Mouse (Mus musculus): Measurements from ENCODE around the gene Dcp1a.

The Dcp1a gene

DNA sequence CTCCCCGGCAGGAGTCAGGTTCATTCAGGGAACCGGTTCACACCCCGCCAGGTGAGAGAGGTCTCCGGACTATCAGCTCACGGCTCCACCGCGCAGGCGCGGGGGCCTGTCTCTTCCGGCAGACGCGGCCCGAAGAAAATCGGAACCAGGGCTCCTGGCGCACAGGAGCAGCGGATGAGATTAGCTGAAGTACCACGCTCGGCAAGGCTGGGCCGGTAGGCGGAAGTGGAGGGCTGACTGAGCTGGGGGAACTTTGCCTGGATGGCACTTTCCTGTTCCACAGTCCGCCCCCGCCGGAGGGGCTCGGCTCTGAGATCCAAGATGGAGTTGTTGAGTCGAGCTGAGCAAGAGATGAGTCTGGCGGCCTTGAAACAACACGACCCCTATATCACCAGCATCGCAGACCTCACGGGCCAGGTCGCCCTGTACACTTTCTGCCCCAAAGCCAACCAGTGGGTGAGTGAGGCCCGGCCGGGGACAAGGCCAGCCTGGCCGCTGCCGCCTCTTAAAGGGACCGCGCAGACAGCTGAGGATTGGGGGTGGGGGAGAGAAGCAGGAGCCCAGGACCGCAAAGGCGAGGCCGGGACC is at the start of gene Dcp1a:
Gene Dcp1a (plus strand): TSS at position 175 of the 588 bp plus-strand sequence.
- in situ Hi-C loops (cut with MboI) = no loop called here

DNA sequence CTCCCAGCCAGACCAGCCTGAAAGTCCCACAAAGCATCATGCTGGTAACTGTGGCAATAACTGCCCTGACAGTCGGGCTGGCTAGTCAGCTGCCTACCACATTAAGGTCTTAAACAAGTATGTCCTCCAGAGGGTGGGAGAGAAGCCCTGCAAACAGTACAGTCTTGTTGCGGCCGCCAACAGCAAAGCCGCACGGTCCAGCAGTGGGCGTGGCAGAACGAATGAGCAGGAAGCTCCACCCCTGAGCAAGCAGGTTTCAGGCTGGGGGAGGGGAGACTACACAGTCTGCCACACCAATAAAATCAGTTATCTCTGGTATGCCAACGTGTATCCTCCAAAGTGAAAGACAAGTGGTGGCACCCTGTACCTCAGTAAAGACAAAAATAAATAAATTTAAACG is 49.7 kb upstream of the Dcp1a start:
- in situ Hi-C loops (cut with MboI) = no loop called here

DNA sequence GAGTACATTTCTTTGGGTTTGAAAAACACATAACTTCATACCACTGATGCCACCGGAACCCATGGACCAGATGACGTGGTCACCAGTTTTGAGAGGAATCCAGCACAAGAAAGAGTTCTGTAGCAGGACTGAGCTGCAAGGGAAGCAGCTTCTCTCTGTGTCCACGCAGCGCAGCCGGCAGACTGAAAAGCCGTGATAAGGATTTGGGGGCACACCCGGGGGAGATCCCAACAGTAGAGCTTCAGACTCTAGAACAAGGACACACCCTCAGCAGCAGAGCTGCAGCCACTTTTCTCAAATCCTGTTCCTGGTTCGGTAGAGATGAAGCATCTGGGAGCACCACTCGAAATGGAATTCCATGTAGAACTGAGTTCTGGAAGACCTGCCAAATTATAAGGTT is 49.3 kb upstream of the Dcp1a start:
- in situ Hi-C loops (cut with MboI) = no loop called here

DNA sequence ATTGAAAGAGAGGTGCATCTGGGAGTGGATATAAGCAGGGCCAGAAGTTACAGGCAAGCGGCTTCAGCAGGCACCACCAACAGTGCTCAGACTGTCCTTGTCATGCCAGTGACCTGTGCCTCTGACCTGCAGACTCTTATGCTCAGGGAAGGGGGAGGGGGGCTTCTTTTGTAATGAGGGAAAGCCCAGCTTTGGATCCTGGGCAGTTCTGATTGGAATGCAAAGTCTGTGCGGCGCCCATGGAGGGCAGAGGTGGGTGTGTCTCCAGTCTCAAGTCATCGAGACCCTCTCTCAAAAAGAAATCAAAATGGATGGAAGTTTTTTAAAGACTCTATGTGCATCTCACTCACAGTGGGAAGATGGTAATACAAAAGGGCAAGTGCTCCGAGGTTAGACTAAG is 48.9 kb upstream of the Dcp1a start:
- in situ Hi-C loops (cut with MboI) = no loop called here

DNA sequence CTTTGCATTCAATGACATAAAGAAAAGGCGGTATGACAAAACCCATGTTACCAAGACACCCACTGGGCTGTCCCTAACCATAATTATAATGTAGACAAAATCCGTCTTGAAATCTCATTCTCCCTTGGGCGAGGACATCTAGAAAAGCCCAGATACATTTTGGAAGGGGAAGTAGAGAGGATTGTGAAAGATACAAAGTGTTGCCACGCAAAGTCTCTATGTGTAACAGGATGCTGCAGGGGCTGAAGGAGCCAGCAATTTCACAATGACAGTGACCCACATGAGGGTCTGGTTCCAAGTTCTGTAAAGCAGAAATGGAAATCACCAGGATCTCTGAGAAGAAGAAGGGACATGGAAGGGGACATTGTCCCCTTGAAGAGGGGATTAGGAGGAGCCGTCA is 44.0 kb upstream of the Dcp1a start:
- in situ Hi-C loops (cut with MboI) = no loop called here

DNA sequence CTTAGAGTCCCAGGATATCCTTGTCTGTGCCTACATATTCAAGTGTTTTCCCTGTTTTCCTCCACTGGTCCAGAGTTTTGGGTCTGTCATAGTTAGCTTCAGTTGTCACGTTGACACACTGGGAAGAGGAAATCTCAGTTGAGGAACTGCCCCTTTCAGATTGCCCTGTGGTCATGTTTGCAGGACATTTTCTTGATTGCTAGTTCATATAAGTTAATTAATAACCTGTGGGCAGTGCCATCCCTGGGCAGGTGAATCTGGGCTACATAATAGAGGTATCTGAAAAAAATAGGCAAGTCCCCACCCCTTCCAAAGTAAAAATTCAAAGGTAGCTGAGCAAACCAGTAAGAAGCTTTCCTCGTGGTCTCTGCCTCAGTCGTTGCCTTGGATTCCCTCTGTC is 39.4 kb upstream of the Dcp1a start:
- in situ Hi-C loops (cut with MboI) = no loop called here

DNA sequence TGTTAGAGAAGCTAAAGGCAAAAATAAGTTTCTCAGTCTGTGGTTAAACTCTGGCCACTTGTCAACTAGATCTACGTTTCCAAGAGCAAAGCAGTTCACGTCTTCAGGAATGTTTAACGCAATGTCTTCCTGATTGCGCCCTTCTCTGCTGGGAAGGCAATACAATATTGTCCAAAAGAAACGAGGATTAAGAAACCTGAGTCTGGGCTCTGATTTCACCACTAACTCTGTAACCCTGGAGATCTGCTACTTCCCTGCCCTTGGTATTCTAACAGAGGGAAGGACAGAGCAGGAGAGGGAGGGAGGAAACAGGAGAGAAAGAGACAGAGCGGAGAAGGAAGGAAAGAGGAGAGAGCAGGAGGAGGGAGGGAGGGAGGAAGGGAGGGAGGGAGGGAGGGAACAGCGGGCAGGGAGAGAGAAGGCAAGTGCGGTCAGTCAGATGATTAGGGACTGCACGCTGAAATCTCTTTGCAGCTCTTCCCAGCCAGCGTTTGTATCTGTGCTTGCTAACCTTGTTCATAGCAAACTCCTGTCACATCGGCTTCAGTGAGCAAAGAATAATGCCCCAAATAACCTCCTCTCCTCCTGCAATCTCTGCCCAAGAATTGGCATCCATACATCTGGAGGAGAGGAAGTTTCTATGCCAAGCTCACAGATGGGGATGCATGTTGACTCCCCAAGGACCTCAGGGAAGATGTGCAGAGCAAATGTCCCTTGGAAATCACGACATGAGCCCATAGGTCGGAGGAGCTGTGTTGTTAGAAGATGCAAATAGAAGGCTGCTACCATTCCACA is 23.3 kb upstream of the Dcp1a start:
- in situ Hi-C loops (cut with MboI) = loop anchor here (10.0 kb wide), 1 partner anchor 311 kb away; no protein-coding TSS in a partner anchor

DNA sequence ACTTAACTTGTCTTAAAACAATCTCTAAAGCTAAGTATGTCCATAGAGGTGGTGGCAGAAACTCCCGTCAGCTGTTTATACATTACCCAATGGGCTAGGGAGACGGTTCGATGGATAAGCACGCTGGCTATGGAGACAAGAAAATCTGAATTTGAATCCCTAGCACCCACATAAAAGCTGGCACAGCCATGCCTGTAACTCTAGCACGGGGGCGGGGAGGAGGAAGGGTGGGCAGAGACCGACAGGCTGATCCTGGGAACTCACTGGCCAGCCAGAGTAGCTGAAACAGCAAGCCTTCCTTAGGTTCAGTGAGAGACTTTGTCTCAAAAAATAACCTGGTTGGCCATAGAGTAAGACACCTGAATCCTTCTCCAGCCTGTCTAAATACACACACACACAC is 21.9 kb upstream of the Dcp1a start:
- in situ Hi-C loops (cut with MboI) = loop anchor here (10.0 kb wide), 1 partner anchor 313 kb away; no protein-coding TSS in a partner anchor

DNA sequence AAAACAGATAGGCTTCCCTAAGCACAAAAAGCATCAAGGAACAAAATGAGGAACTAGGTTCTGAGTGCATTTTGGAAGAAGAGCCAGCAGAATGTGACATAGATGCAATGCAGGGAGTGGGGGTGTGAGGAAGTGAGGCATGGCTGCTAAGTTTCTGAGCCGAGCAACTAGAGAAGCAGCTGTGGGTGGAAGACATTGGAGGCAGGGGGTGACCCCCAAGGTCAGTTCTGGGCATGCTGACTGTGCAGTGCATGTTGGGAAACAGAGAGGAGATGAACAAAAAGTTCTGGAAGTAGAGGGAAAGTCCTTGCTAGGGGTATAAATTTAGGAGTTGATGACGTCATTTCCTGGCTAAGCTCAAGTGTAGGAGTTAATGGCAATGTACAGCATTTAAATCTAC is 21.4 kb upstream of the Dcp1a start:
- in situ Hi-C loops (cut with MboI) = loop anchor here (10.0 kb wide), 1 partner anchor 313 kb away; no protein-coding TSS in a partner anchor

DNA sequence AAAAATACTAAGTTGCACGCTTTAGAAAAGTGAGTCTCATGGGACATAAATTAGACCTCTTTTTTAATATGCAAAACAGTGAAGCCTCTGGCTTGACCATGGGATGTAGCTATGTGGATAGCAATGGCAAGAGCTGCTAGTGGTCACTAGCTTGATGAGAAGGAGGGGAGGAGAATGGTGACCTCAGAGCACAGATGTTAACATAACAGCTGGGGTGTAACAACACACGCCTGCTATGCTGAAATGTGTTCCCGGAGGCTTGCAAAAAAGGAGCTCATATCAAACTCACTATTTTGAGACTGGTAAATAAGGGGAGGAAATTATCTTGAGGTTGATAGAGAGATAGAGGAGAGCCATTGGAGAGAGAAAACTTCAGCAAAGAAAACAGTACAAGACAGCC is 20.5 kb upstream of the Dcp1a start:
- in situ Hi-C loops (cut with MboI) = loop anchor here (10.0 kb wide), 1 partner anchor 314 kb away; no protein-coding TSS in a partner anchor

DNA sequence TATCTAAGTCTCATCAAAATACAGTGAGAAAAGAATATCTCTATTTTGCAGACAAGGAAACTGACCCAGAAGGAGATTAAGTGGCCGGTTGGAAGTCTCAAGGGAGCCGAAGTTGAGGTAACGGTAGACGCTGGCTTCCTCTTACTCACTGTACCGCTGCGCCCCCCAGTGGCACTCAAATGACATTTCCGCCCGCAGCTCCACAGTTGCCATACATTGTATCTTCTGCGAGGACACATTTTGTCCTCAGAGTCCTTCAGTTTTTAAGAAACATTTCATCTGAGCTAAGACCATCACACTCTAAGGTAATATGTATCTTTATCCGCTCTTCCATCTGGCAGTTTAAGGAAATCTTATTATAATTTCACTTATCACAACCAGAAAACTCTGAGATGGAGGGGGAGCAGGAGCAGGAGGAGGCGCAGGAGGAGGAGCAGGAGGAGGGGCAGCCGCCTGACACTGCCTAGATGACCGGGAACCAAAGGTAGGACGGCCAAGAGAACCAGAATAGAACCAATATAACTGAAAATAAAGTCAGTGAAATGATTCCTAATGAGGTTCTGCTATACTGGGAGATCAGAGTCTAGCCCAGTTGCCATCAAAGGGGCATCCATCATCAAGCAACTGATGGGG is 19.3 kb upstream of the Dcp1a start:
- in situ Hi-C loops (cut with MboI) = loop anchor here (10.0 kb wide), 1 partner anchor 315 kb away; no protein-coding TSS in a partner anchor

DNA sequence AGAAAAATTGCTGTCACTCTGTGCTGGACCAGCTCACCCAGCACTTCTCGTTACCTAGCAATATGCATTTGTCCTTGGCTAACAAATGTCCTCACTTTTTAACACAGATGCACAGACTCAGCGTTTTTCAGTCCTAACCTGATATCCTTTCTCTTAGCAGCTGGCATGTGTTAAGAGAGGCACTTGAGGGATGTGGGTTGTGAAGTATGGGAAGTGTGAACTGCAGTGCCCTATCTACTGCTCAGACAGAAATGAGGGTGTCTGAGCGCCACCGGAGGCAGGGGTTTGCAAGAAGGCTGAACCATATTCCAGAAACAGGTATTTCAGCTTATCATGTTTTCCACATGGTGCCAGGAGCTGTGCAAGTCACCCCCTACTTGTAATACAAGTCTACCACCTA is 16.0 kb upstream of the Dcp1a start:
- in situ Hi-C loops (cut with MboI) = no loop called here

DNA sequence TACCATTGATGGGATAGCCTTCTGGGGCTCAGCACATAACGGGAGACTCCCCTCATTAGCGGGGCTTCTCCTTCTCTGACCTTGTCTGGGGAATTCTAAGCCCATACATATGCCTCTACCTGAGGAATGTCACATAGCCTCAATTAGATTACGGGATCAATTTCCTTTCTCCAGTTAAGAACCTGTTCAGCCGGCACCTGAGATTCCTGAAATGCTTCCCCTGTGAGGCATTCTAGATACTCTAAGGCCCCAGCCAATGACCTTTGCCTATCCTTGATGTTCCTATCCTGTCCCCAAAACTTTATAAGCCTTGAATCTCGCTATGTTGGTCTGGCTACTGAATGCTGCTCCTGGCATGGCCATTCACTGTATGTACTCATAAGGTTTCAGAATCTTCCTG is 5.7 kb upstream of the Dcp1a start:
- in situ Hi-C loops (cut with MboI) = no loop called here

DNA sequence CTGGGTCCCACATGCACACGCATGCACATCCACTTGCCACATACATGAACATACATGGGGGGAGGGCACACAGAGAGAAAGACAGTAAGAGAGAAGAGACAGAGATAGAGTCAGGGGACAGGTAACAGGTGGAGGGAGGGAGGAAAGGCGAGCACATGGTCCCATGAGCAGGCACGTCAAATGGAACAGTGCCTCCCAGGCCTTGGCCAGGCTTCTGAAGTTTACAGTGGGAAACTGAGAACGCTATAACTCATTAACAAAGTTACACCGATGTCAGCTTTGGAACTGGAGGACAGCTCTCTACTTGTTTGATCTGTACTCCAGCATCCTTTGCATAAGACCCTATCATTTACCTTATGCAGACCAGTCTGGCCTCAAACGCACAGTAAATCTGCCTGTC is 4.9 kb upstream of the Dcp1a start:
- in situ Hi-C loops (cut with MboI) = no loop called here

DNA sequence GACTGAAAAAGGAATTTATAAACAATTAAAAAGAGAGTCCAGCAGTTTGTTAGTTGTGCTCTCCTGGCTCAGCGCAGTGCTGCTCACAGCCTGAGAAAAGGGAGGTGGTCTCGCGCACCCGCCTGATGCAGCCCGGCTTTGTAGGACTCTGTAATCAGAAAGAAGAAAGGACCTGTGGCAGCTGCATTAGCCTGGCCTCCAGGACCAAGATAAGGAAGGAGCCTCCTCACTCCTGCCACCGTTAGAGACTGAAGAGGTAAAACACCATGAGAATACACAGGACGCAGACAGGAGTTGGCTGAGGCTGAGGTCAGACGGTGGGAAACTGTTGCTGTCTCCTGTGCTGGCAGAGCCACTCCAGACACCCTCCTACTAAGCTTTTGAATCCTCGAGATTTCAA is 12.0 kb downstream of the Dcp1a start, which contains the start of gene Cacna1d:
Gene Cacna1d (minus strand): TSS at position 114 of the 400 bp plus-strand sequence.
- in situ Hi-C loops (cut with MboI) = no loop called here

DNA sequence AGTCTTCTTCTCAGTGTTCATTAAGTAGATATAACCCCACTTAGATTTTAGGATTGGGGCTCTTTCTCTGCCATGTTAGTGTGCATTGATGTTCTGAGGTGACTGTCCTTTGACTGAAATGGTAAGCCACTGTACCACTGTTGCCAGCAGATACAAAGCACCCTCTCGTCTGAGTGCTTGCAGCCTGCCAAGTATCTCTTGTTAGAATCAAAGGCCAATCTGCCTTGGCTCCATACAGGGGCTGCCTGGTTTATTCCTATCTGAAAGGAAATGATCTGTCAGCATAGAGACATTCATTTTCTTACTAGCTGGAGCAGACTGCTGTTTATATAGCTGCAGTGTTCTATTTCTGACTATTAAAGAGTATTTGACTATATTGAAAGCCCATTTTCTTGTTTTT is 13.9 kb downstream of the Dcp1a start:
- in situ Hi-C loops (cut with MboI) = no loop called here

DNA sequence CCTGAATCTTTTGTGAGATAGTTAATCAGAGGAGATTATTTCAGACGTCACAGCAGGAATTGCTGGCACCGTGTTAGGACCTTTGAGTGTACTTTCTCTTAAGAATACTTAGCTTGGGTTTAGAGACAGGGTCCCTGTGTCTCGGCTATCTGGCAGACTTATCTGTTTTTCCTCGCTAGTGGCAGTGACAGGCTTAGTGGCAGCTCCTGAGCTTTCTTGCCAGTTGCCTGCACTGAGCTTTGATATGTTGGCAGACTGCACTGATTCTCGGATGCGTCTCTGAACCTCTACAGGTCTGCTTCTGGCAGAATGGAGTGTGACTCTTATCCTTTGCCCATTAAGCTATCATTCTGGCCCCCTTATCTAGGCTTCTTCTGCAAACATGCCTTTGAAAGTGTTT is 15.7 kb downstream of the Dcp1a start:
- in situ Hi-C loops (cut with MboI) = no loop called here

DNA sequence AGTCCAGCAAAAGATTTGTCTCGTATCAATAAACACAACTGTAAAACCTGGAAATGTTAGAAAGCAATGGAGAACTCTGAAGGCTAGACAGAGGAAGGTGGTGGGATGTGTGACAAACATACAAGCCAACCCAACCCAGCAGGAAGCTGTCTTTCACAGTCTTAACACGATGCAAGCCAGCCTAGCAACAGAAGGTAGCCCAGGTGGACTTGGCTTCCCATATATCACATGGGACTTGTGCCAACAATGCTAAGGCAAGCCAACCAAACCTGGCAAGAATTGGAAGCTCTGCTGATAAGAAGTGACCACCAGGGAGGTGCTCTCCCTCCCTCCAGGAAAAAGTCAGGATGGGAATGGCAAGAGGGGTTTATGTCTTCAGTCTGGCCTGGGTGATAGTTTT is 18.9 kb downstream of the Dcp1a start:
- in situ Hi-C loops (cut with MboI) = no loop called here

DNA sequence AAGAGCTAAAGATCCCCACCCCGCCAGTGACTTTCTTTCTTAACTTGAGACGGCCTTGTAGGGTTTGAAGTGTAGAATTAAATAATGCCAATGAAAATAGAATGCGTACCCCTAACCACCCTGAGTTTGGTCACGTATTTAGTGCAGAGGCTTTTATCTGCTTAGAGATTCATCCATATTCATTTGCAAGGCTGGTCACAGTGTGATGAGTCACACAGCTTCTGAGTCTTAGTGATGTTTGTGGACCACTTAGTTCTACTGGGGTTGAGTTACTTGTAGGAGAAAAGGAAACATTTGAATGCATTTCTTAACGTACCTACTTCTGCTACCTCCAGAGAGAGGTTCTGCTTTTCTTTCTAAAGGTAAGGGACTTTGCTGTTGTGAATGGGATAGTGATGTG is 25.7 kb downstream of the Dcp1a start:
- in situ Hi-C loops (cut with MboI) = no loop called here

DNA sequence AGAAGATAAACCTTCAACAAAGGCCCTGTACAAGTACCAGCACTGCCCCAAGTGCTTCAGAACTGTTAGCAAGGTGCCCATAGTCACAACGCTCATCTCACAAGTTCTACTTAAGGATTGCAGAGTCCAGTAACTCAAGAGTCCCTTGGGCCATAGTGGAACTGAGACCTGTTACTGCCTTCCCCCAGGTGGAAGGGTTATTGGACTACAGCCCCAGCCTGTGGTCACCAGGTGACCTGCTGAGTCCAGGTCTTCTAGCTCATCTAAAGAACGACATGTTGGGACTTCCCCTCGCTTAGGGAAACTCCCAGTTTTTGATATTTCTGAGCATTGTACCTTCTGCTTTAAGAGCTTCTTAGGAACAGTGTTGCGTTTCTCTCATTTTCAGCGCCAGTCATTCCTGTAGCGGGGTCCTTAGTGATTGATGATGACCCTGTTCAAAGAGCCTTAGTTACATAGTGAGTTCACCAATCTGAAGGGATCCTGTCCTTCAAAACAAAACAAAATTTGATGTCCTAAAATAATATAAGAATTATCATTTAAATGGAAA is 31.0 kb downstream of the Dcp1a start:
- in situ Hi-C loops (cut with MboI) = no loop called here

DNA sequence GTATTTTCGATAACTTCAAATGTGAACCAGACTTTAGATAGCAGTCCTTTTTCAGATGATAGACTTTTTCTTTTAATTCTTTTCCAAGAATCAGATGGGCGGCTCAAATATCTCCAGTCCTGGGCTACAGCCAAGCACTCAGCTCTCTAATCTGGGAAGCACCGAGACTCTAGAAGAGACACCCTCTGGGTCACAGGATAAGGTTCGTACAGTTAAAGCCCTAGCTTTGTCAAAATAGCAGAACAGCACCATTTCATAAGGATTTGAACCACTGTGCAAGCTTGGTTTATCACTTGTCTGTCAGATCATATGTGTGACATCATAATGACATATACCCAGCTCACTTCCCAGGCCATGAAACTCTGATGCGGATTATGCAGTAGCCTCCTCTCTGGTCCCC is 33.6 kb downstream of the Dcp1a start:
- in situ Hi-C loops (cut with MboI) = no loop called here

DNA sequence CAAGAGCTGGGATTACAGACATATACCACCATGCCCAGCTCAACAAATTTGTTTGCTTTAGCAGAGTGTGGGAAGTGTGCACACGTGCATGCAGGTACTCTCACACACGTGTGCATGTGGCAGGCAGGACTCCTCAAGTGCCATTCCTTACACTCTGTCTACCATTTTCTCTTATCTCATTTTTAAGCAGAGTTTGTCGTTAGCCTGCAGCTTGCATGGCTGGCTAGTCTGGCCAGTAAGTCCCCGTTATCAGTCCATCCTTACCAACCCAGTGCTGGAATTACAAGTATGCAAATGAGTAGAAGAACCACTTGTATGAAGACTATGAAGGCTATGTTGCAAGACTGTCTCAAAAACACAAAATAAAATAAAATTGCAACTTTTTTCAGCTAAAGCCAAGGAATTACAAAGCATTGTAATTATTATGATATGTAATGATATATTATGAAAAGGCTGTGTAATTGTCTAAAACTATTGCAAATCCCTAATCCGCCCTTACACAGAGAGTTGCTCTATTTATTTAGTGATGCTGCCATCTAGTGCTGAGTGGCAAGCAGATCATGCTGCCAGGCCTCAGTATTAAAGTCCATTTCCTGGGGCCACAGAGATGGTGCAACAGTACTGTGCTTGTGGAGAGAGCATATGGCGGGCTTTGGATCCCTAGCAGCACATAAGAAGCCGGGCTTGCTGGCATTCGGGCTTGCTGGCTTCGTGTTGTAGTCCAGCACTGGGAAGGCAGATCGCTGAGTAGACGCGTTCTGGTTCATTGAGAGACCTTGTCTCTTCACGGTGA is 36.8 kb downstream of the Dcp1a start:
- in situ Hi-C loops (cut with MboI) = no loop called here
